Mouse (Mus musculus): ENCODE measurements around the gene Adipor1.

DNA sequence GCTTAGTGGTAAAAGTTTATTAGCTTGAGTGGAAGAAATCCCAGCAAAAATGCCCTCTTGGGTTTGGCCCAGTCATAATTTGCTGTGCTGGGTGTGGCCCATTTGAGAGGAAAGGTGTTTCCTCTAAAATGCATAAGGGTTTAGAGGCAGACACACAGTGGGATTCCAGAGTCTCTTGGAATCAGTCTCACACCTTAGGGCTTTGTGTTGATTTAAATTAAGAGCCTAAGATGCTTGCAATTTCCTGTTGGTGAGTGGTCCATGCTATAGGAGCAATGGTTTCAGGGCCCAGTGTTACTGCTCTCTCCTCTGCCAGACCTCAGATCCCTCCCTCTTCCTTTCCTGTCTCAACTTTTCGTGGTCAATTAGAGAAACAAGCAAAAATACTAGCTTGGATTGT, 4.0 kb downstream of the Adipor1 start:
- TF ChIP-seq CTCF (conservative IDR thresholded peaks at IDR 0.05; ENCODE audit: insufficient read depth, insufficient read length, low read depth, low read length) (no peak), POLR2A (IDR thresholded peaks at IDR 0.05; ENCODE audit: low read depth, low read length) (no peak)
